Mouse (Mus musculus): ENCODE results near the gene Hes2. TPM values are rescaled to one million over a fixed set of nuclear protein-coding genes. Genes with fewer than 3 reads are reported as not detected.

Gene Hes2
- total RNA-seq (2023), result not detected

GRCm38 (mm10) chr4:152158585-152159284, at the start of gene Hes2:
TSS of gene Hes2 (plus strand) at chr4:152158867.

DNA sequence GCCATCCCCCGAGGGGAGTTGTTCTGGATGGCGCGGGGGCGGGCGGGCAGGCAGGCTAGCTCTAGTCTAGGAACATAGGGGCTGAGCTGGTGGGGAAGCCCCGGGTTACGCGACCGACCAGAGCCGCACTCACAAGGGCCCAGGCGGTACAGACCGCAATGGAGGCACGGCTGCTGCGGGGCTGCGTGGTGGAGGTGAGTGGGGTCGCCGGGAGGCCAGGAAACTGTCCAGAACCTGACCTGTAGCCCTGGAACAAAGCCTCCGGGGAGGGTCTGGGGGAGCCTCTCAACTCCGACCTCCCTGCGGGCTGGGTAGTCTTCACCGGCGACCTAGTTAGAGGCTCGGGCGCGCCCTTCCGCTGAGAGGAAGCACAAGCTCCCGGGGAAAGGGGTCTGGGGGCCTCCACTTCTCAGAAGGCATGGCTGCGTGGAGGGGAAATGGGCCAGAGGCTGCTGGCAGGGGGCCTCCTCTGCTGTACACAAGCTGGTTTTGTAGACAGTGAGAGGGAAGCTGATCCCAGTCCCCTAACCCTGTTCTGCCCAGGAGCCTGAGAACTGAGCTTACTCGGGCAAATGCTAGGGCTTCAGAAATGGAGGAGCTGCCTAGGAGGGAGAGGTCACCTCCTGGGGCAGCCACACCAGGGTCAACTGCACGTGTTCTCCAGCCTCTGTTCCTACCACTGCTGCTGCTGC, 42.6 kb upstream of the Hes2 start, which contains the start of gene Tnfrsf25:
Gene Tnfrsf25 (plus strand): TSS at position 14 of the 692 bp plus-strand sequence.

DNA sequence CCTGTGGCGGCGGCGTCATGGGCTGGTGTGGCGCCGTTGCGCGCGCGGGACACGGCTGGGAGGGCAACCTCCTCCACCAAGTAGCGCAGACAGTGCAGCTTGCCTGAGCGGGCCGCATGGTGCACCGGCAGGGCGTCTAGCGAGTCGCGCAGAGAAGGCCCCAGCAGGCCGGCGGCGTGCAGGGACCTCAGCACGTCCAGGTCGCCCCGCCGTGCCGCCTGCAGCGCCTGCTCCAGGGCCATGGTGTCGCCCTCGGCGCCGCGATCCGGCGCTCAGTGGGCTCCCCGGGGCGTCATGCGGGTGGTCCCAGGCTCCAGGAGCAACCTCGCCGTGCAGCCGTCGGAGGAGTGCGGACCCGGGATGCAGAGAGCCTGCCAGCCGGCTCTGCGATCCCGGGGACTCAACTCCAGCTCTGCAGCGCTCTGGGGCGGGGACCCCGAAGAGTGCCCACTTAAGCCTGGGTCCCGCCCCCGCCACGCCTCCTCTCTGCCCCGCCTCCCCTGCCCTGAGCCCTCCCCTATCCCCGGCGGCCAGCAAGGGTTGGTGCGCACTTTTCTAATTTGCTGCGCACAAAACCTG, 6.6 kb upstream of the Hes2 start, which contains the start of gene Espn:
Gene Espn (minus strand): TSS at position 406 of the 579 bp plus-strand sequence.

GRCm38 (mm10) chr4:152177537-152178343, 19.1 kb downstream of the Hes2 start, which contains the start of gene Acot7:
TSS of gene Acot7 (plus strand) at chr4:152178134.

Other genes starting within 250 kb of the Hes2 start
- gene Dnajc11, start 225.2 kb upstream of the Hes2 start, total RNA-seq (2023), result 10 to 100 TPM; 34.5 to 39.1 TPM
- gene Thap3, start 169.9 kb upstream of the Hes2 start, total RNA-seq (2023), result 10 to 100 TPM; 19.0 to 21.7 TPM
- gene Phf13, start 162.6 kb upstream of the Hes2 start, total RNA-seq (2023), result 1 to 10 TPM; 3.7 to 3.8 TPM
- 1 to 10 TPM; 4.8 to 6.7 TPM for gene Klhl21, start 150.1 kb upstream of the Hes2 start, total RNA-seq (2023)
- 10 to 100 TPM in 1 of 2 experiments, 1 to 10 TPM in 1; 7.7 to 13.9 TPM for gene Zbtb48, start 131.2 kb upstream of the Hes2 start, total RNA-seq (2023)
- gene Tas1r1, start 120.3 kb upstream of the Hes2 start, total RNA-seq (2023), result under 1 TPM; 0.15 to 0.60 TPM
- gene Nol9, start 119.5 kb upstream of the Hes2 start, total RNA-seq (2023), result 10 to 100 TPM; 11.8 to 11.9 TPM
- gene Plekhg5, start 86.4 kb upstream of the Hes2 start, total RNA-seq (2023), result 1 to 10 TPM; 2.5 to 5.0 TPM
- under 1 TPM; 0.22 to 0.38 TPM for gene Tnfrsf25, start 42.9 kb upstream of the Hes2 start, total RNA-seq (2023)
- gene Espn, start 6.5 kb upstream of the Hes2 start, total RNA-seq (2023), result under 1 TPM; 0.24 to 0.50 TPM
- 10 to 100 TPM; 28.0 to 30.0 TPM for gene Acot7, start 19.3 kb downstream of the Hes2 start, total RNA-seq (2023)
- under 1 TPM; 0.35 TPM for gene Gpr153, start 115.4 kb downstream of the Hes2 start, total RNA-seq (2023)
- not detected for gene Hes3, start 132.8 kb downstream of the Hes2 start, total RNA-seq (2023)
- gene Icmt, start 138.4 kb downstream of the Hes2 start, total RNA-seq (2023), result 10 to 100 TPM; 12.1 to 13.6 TPM
- gene Rnf207, start 160.1 kb downstream of the Hes2 start, total RNA-seq (2023), result not detected
- 100 to 1,000 TPM; 304 to 327 TPM for gene Rpl22, start 166.9 kb downstream of the Hes2 start, total RNA-seq (2023)
- under 1 TPM in 1 of 2 experiments, not detected in 1; 0.04 TPM for gene Chd5, start 179.8 kb downstream of the Hes2 start, total RNA-seq (2023)

Measured in neutrophil, adult 83 days (primary cell).